Mouse (Mus musculus) large intestine, adult 2 months (tissue): ENCODE results near the gene Lurap1l. TPM values are rescaled to one million over a fixed set of nuclear protein-coding genes. Genes with fewer than 3 reads are reported as not detected.
A peak's percentile ranks its signal among the peaks of the same experiment; 100 is the strongest.

ENCODE experiments used
- DNase-seq: peaks from one replicate; pipeline ENCODE4 v3.0.0-alpha.2; 2012; ENCODE audit warnings: low read depth, low spot score
- WGBS: fragments of 180-500 bp; shearing (Covaris S2); methylation state at CpG from one replicate; pipeline ENCODE4 v1.1.7; 2018; 5-methylcytosine and 5-hydroxymethylcytosine counted together
- polyA plus RNA-seq: library from polyadenylated mRNA; depleted of rRNA; stranded (reverse); fragments of >200 nt; gene quantifications from 2 replicates; pipeline ENCODE4 v1.2.3, GENCODE M21; 2012; rRNA removed

Lurap1l gene
- 28.7 and 39.5 TPM in 2 replicates for polyA plus RNA-seq

- peak; percentile 86 for DNase-seq
- under 1% methylated on average over 10 of the region's 10 CpGs for WGBS
These were observed at the start of gene Lurap1l for GRCm38 (mm10) chr4:80910481-80910870. TSS of gene Lurap1l (plus strand) at chr4:80910646.

- 89% methylated on average over 9 of the region's 9 CpGs for WGBS
- no peak for DNase-seq
These were observed 47.5 kb upstream of the Lurap1l start for GRCm38 (mm10) chr4:80862962-80863361.

GRCm38 (mm10) chr4:80863906-80864305, 46.5 kb upstream of the Lurap1l start:
- no peak for DNase-seq
- 41% methylated on average over 7 of the region's 7 CpGs for WGBS

- no peak for DNase-seq
- 2% methylated on average over 17 of the region's 17 CpGs for WGBS
These were observed 45.9 kb upstream of the Lurap1l start for GRCm38 (mm10) chr4:80864511-80864922.

- no peak for DNase-seq
- 5% methylated on average over 5 of the region's 5 CpGs for WGBS
These were observed 44.4 kb upstream of the Lurap1l start for GRCm38 (mm10) chr4:80866065-80866464.

- no peak for DNase-seq
- WGBS = 35% methylated on average over 2 of the region's 2 CpGs
These were observed 40.8 kb upstream of the Lurap1l start for GRCm38 (mm10) chr4:80869598-80869997.

GRCm38 (mm10) chr4:80872847-80873644, 37.4 kb upstream of the Lurap1l start:
- DNase-seq = peak; percentile 43
- WGBS = 26% methylated on average over 6 of the region's 6 CpGs

GRCm38 (mm10) chr4:80874121-80874859, 36.2 kb upstream of the Lurap1l start:
- DNase-seq = peak; percentile 82
- WGBS = 23% methylated on average over 5 of the region's 5 CpGs

- WGBS = 29% methylated on average over 4 of the region's 4 CpGs
- no peak for DNase-seq
These were observed 35.4 kb upstream of the Lurap1l start for GRCm38 (mm10) chr4:80875055-80875454.

GRCm38 (mm10) chr4:80881996-80882599, 28.3 kb upstream of the Lurap1l start:
- peak; percentile 84 for DNase-seq
- whole genome bisulfite sequencing = 36% methylated on average over 1 of the region's 1 CpGs

- DNase-seq = no peak
- 57% methylated on average over 4 of the region's 4 CpGs for WGBS
These were observed 23.8 kb upstream of the Lurap1l start for GRCm38 (mm10) chr4:80886631-80887030.

GRCm38 (mm10) chr4:80891004-80891403, 19.4 kb upstream of the Lurap1l start:
- DNase-seq = no peak
- 82% methylated on average over 6 of the region's 6 CpGs for WGBS

- WGBS = 16% methylated on average over 4 of the region's 4 CpGs
- peak; percentile 42 for DNase-seq
These were observed 15.1 kb upstream of the Lurap1l start for GRCm38 (mm10) chr4:80895278-80895894.

- no peak for DNase-seq
- 66% methylated on average over 3 of the region's 3 CpGs for WGBS
These were observed 3.7 kb upstream of the Lurap1l start for GRCm38 (mm10) chr4:80906726-80907125.

- 34% methylated on average over 5 of the region's 5 CpGs for WGBS
- peak; percentile 50 for DNase-seq
These were observed 2.5 kb upstream of the Lurap1l start for GRCm38 (mm10) chr4:80907973-80908372.

- 20% methylated on average over 4 of the region's 4 CpGs for WGBS
- DNase-seq = peak; percentile 66
These were observed 1.5 kb upstream of the Lurap1l start for GRCm38 (mm10) chr4:80908902-80909301.

GRCm38 (mm10) chr4:80910871-80911701, 640 bp downstream of the Lurap1l start:
- under 1% methylated on average over 58 of the region's 58 CpGs for WGBS
- no peak for DNase-seq

GRCm38 (mm10) chr4:80911706-80912540, 1.5 kb downstream of the Lurap1l start:
- under 1% methylated on average over 27 of the region's 27 CpGs for WGBS
- DNase-seq = peak; percentile 50
